Mouse (Mus musculus) megakaryocyte, adult 5-6 weeks (primary cell): ENCODE data around the gene Mrps26. TPM values are rescaled to one million over a fixed set of nuclear protein-coding genes. Genes with fewer than 3 reads are reported as not detected.
"Not testable (repeated sequence)": the region's sequence is repeated elsewhere in the genome, so short reads cannot be mapped to it uniquely, and the experiment has no call there.

Experiments used
- ATAC-seq: 2 replicates; pipeline ENCODE4 v1.8.0; 2016; ENCODE audit warnings: mild to moderate bottlenecking, inconsistent platforms; ENCODE audit not compliant: poor library complexity, severe bottlenecking
- total RNA-seq, 2 experiments: library from RNA; stranded (forward) in 1 of 2; stranded (reverse) in 1 of 2; fragments of 153-499, 151-499 nt in 1 of 2; fragments of 221-1000, 200-1000 nt in 1 of 2; gene quantifications; 2 replicates each; pipeline versions ENCODE4 v1.2.3 to v1.2.4; 2015 to 2017

The Mrps26 gene
- total RNA-seq, 2 experiments from 2014 or later = 35.4 to 39.5 TPM

DNA sequence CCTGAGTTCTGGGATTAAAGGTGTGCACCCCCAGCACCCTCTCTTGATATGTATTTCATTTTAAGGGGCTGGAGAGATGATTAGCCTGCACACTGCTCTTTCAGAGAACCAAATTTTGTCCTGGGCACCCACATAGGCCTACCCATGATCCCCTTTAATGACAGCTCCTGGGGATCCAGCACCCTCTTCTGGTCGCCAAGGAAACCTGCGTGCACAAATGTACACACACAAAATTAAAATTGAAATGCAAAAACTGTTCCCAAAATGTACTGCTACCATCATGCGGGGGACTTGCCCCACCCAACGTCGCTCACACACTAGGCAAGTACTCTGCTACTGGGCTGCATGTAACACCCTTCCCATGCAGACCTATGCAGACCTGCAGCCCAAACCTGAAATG, 11.4 kb downstream of the Mrps26 start:
- no peak for ATAC-seq

GRCm38 (mm10) chr2:130575873-130576272, 12.3 kb downstream of the Mrps26 start, which contains the start of gene Oxt:
Gene Oxt (plus strand): TSS chr2:130576173.
- ATAC-seq = no peak

DNA sequence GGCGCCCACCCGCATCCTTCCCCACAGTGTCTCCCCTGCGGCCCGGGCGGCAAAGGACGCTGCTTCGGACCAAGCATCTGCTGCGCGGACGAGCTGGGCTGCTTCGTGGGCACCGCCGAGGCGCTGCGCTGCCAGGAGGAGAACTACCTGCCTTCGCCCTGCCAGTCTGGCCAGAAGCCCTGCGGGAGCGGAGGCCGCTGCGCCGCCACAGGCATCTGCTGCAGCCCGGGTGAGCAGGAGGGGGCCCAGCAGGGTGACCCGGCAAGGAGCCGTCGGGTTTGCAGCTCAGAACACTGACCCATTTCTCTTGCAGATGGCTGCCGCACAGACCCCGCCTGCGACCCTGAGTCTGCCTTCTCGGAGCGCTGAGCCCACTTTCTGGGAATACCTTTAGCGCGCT, 13.0 kb downstream of the Mrps26 start:
- ATAC-seq = not testable (repeated sequence)

- no peak for ATAC-seq
Measured at GRCm38 (mm10) chr2:130577021-130577420, 13.5 kb downstream of the Mrps26 start.

DNA sequence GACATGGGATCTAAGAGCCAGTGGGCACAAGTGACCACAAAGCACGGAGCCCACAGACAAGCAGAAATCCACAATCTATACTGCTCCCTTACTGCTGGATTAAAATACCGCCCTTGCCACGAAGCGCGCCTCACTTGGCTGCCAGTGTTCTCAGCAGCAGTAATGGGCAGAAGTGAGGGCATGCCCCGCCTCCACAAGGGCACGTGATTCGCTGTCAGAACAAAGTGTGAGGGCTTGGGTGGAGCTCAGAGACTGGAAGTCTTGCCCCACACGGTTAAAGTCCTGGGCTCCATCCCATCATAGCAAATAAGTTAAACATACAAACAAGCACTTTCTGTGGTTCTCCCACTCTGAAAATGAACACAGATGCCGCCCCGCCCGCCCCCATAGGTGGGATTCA, 14.1 kb downstream of the Mrps26 start:
- peak; percentile 71 for ATAC-seq

GRCm38 (mm10) chr2:130578148-130578547, 14.6 kb downstream of the Mrps26 start:
- peak; percentile 58 for ATAC-seq

GRCm38 (mm10) chr2:130579791-130580190, 16.2 kb downstream of the Mrps26 start:
- ATAC-seq = no peak

- no peak for ATAC-seq
Measured at GRCm38 (mm10) chr2:130581201-130581600, 17.7 kb downstream of the Mrps26 start.

DNA sequence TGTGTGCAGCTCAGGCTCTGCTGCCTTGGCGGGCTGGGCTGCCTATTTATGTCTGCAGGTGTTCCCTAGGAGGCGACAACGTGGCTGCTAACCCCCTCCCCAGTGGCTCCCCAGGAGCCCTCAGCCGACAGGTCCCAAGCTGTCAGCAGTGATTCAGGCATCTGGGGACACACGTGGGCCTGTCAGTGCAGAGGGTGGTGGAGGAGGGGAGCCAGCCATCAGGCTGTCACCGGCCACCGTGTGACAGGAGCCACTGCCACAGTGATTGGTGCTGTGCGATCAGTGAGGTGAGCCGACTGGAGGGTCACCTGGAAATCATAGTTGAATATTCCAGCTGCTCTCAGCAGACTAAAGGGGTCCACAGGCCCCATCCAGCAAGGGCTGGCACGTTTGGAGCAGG, 19.0 kb downstream of the Mrps26 start, which contains the start of gene Avp:
Gene Avp (minus strand): TSS at position 3 of the 400 bp plus-strand sequence.
- ATAC-seq = no peak

- no peak for ATAC-seq
Measured at GRCm38 (mm10) chr2:130583902-130584560, 20.5 kb downstream of the Mrps26 start.

GRCm38 (mm10) chr2:130586016-130586415, 22.5 kb downstream of the Mrps26 start:
- ATAC-seq = no peak

DNA sequence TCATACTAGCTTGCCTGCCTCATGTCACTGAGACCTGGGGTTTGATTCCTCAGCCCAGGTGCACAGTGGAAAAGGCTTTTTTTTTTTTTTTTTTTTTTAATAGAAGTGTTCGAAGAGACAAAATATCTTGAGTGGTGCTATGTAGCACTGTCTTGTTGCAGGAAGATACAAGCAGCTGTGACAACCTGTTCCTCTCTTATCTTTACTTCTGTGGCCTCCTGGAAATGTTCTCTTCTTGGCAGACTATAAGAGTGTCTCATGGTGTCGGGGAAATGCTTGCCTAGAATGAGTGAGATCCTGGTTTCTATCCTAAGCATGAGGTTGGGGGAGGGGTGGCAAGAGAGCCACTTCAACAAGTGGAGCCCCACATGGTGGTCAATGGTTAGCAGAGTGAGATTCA, 24.8 kb downstream of the Mrps26 start:
- ATAC-seq = no peak

DNA sequence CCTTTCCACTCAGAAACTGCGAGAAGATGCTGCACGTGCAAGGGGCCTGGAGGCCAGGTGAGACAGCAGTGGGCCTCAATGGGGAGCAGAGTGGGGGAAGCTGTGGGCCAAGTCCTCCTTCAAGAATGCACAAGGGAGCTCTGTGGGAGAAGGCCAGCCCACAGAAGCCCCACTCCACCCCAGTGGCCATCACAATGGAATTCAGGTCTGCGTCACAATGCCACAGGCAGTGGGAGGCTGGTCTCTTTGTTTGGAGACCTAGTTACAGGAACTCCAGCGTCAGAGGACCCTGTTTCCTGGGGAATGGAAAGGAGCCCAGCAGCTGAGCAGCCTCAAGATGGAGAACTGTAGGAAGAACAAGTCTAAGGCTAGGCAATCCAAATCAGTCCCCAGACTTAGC, 25.6 kb downstream of the Mrps26 start:
- no peak for ATAC-seq

DNA sequence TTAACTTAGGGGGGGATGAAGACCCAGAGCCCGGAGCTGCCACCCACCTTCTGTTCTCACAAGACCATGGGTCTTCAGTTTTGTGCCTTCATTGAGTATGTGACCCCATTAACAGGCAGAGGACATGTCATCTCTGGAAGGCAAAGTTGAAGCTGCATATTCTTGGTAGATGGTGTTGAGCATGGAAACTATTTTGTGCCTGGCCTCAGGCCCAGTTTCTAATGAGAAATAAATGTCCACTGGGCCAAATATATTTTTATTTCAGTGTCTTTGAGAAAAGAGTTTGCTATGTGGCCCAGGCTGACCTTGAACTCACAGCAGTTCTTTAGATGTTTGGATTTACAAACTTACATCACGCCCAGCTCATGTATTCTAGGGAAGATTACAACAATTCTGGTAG, 26.2 kb downstream of the Mrps26 start:
- ATAC-seq = no peak

DNA sequence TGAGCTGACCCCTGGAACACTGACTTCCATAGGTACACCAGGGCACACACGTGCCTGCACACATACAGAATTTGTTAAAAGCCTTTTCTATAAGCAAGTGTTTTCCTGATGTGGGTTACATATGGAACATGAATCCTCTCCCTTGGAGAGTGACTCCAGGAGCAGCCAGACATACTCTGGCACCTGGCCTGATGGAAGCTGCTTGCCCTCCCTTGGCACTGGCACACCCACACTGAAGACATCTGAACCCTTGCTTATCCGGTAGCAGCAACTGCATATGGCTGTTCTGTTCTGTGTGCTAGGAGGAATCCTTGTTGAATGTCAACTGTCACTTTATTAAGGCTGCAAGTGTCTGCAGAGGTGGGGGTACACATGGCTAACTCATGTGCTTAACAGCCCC, 27.5 kb downstream of the Mrps26 start:
- no peak for ATAC-seq

GRCm38 (mm10) chr2:130595596-130595995, 32.1 kb downstream of the Mrps26 start:
- no peak for ATAC-seq

- 0 out of 2 replicates have a peak, but pooled peaks have one; percentile 38 for ATAC-seq
Measured at GRCm38 (mm10) chr2:130597601-130598010, 34.1 kb downstream of the Mrps26 start.

- no peak for ATAC-seq
Measured at GRCm38 (mm10) chr2:130598399-130598798, 34.9 kb downstream of the Mrps26 start.

DNA sequence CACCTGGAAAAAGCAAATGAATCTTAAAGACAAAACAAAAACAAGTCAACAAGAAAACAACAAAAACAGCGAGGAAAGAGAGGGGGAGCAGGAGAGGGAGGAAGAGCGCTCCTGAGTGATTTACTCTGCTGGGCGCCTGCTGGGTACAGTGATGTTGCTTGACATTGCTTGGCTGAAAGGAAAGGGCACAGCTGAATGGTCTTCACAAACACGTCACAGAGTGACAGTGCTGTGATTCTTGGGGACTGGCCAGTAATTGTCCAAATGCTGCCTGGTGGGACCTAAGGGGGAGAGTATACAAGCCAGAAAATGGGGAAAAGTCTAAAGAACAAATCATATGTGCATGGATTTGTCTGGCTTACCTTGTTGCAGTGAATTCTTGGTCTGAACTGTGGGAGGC, 38.7 kb downstream of the Mrps26 start:
- ATAC-seq = no peak

GRCm38 (mm10) chr2:130613091-130613490, 49.5 kb downstream of the Mrps26 start:
- no peak for ATAC-seq
